Mouse (Mus musculus) thymus, postnatal 36 days (tissue): ENCODE measurements around the gene Exog.

Experiments used
- DNase-seq, 2 experiments: peaks; one replicate each; pipeline ENCODE4 v3.0.0; 2022; ENCODE audit warnings: mixed read lengths in 2 of 2

Exog gene

GRCm38 (mm10) chr9:119512993-119513392 lies 68.2 kb downstream of the Exog start:
- no peak for DNase-seq

GRCm38 (mm10) chr9:119513816-119514215 lies 69.1 kb downstream of the Exog start:
- no peak for DNase-seq

- DNase-seq, result no peak
Measured at GRCm38 (mm10) chr9:119514986-119515385, 70.2 kb downstream of the Exog start.
